Mouse (Mus musculus): Measurements from ENCODE around the gene Slc36a2.
A peak's percentile ranks its signal among the peaks of the same experiment; 100 is the strongest.

Gene Slc36a2

DNA sequence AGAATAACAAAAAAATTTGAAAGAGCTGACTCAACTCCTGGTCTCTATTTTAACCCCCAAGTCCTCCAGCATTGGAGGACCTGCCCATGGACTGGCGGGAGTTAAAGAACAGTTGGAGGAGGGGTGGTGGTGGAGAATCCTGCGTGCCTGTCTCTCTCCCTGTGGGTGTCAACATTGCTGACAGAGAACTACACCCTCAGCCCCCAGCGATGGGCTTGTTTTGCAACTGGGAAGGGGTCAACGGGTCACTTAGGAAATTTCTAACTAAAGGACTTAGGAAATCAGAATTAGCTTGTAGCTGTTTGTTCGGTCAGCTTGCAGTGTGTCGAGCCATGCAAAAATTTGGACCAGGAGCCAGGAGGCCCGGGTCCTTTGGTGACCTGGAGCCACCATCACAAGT is 1.8 kb downstream of the Slc36a2 start:
- no peak for DNase-seq

- no peak for DNase-seq
These were observed 5.0 kb downstream of the Slc36a2 start for GRCm38 (mm10) chr11:55179856-55180255.

- DNase-seq: no peak
These were observed 6.0 kb downstream of the Slc36a2 start for GRCm38 (mm10) chr11:55178830-55179229.

DNA sequence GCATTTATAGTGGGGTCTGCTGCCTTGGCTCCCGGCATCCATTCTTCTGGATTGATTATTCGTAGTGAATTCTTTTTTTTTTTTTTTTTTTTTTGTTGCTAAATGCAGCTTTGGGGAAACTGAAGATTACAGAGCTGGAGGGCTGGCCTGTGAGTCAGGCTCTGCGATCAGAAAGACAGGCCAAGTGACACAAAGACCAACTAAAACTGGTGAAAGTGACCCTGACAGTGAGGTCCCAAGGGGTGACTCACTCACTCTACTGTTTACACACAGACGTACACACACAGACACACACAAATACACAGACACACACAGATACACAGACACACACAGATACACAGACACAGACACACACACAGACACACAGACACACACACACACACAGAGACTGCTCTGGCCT is 14.4 kb downstream of the Slc36a2 start:
- DNase-seq: no peak

GRCm38 (mm10) chr11:55168914-55169313 is 16.0 kb downstream of the Slc36a2 start:
- no peak for DNase-seq

- no peak for DNase-seq
These were observed 16.4 kb downstream of the Slc36a2 start for GRCm38 (mm10) chr11:55168504-55168903.

DNA sequence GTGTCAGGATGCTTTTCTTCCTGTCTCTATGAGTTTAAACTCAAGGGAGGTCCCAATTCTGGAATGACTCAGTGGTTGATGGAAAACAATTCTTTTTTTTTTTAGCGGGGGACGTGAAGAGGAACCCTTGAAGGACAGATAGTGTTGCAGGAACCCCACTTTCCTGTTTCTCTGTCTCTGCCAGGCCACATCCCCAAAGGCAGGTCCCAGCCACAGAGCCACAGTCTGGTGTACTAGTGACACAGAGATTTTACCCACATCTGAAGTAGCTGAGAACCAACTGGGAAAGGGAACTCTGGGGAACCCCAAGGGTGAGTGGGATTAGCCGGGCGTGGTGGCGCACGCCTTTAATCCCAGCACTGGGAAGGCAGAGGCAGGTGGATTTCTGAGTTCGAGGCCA is 19.1 kb downstream of the Slc36a2 start:
- no peak for DNase-seq

DNA sequence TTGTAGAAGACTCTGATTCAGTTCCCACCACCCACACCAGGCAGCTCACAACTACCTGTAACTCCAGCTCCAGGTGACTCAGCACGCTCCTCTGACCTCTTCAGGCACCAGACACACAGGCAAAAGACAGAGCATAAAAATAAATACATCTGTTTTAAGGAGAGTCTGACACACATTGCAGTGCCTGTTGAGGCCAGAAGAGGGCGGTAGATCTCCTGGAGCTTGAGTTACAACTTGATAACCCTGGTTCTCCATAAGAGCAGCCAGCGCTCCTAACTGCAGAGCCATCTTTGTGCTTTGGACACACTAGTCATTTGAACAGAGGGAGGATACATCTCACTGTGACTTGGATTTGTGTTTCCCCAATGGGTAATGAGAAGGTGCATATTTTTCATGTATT is 20.2 kb downstream of the Slc36a2 start:
- peak; percentile 54 for DNase-seq

DNA sequence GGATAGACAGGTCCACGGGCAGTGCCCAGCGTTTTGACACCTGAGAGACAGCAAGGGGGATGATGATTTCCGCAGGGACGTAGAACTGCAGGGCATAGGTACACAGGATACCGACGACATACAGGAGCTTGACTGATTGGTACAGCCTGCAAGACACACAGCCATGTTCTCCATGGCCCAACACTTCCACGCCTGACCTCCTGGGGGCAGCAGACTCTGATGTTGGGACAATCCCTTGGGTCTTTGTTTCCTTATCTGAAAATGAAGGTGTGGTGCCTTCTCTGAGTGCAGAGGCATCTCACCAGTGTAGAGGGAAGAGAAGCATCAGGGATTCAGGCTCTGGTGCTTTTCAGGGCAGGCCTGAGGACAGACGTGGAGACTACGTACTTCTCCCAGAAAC is 22.2 kb downstream of the Slc36a2 start:
- peak; percentile 73 for DNase-seq

DNA sequence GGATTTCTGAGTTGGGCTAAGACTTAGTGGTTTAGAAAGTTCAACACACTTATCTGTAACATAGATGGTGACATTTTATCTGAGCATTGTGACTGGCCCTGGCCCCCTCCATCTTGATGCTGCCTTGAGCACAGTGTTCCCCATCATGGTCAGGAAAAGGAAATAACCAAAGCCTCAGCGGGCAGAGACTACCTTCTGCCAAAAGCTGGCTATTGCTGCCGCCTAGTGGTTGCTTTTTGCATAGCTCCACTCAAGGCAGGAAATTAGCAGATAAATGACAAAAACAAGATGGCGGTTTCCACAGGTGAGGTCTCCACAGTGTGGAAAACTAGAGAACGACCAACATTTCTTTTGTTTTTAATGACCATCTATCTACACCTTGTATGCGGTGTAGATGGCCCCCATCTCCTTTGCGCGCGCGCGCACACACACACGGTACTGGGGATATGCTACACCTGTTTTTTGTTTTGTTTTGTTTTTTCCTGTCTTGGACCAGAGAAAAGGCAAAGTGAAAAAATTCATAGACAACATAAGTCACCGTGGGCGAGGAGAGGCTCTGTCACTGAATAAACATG is 26.0 kb downstream of the Slc36a2 start:
- DNase-seq: peak; percentile 93

- DNase-seq: no peak
These were observed 29.8 kb downstream of the Slc36a2 start for GRCm38 (mm10) chr11:55155070-55155421.

- no peak for DNase-seq
These were observed 30.3 kb downstream of the Slc36a2 start for GRCm38 (mm10) chr11:55154398-55155069.

DNA sequence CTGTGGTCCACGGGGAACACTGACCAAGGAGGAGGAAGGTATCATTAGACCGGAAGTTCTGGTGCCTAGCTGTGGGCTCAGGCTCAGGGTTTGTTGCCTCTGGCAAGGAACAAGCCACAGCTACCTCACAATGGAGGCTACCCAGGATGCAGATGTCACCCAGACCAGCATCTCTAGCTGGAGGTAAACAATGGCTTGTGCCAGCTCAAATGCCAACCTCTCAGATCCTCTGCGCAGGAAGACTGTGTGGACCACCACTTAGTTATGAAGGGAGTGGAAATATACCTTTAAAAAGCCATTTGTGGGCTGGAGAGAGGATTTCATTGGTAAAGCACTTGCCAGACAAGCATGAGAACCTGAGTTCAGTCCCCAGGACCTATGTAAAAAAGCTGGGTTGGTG is 33.3 kb downstream of the Slc36a2 start, which contains the start of gene Slc36a3:
Gene Slc36a3, minus strand, starts transcription at position 101 of the 400 bp plus-strand sequence.
- DNase-seq: no peak

GRCm38 (mm10) chr11:55148461-55148860 is 36.4 kb downstream of the Slc36a2 start:
- DNase-seq: no peak

DNA sequence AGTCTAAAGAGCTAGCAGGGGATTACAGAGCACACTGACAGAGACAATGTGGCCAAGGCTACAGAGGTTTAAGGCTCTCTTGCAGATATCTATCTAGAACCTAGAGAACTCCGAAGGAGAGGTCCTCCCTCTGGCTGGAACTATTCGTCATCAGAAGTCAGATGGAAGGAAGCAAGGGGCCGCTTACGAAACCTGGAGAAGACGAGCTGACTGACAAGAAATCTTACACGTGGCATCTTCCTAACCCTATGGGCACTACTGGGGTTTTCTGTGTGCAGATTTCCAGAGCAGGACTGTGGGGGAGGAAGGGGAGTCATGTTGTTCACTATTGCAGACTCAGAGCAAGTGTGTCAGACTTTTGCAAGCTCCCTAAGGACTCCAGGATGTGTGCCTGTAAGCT is 37.5 kb downstream of the Slc36a2 start:
- DNase-seq: no peak

- DNase-seq: no peak
These were observed 38.0 kb downstream of the Slc36a2 start for GRCm38 (mm10) chr11:55146855-55147254.

DNA sequence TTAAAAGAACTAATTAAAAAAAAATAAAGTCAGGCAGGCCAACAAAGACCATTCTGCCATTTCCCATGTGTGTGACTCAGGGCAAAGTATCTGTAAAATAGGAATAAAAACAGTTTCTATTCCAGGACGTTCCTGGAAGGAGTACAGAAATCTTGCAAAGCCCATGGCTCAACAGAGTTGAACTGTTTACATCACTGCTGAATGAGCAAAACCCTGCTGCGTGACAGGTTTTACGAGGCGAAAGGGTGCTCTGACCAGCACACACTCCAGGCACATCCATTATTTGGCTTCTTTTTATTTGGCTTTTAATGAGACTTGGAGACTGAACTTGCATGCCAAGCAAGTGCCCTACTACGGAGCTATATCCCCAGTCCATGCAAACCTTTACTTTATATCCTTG is 40.9 kb downstream of the Slc36a2 start:
- DNase-seq: no peak

DNA sequence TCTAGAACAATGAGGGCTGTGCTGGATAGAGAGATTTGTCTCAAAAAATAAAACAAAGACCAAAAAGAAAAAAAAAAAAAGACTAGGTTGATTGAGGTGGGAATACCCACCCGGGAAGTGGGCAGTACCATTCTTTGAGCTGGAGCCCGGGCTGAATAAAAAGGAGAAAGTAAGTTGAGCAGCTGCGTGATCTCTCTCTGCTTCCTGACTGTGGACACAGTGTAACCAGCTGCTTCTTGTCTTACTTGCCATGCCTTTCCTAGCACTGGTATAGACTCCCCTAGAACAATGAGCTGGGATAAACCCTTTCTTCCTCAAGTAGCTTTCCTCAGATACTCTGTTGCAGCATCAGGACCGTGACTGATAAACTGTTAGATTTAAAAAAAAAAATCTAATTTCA is 43.4 kb downstream of the Slc36a2 start:
- no peak for DNase-seq

GRCm38 (mm10) chr11:55137646-55138045 is 47.2 kb downstream of the Slc36a2 start:
- DNase-seq: no peak

DNA sequence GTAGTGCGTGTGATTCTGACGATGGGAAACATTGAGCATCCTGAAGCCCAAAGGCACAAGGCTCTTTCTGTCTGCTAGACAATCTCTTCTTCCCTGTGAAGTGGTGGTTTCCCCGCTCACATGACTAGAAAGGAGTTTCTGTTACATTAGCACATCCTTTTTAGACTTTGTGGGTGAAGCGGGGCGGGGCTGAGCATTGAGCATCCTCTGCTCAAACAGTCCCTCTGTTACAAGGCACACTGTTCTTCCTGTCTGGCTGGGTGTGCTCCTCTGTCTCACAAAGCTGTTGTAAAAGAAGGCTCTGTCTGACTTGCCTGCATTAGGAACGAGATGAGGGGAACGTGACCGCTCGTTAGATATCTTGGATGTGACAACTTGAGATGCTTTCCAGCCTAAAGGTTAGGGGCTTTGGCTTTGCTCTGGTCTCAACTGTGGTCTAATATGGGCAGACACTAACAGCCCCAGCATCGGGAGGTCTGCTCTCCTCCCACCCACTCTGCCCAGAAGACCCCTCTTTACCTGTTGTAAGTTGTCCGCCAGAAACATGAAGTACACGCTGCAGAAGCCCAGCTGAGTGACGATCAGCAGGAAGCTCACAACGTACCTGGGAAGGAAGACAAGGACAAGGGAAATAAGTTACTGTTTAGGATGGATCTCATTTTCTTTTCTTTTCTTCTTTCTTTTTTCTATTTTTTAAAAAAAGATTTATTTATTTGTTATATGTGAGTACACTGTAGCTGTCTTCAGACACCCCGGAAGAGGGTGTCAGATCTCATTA is 47.9 kb downstream of the Slc36a2 start:
- DNase-seq: peak; percentile 87

- no peak for DNase-seq
These were observed 50.0 kb downstream of the Slc36a2 start for GRCm38 (mm10) chr11:55134871-55135270.

- no peak for DNase-seq
These were observed 50.5 kb downstream of the Slc36a2 start for GRCm38 (mm10) chr11:55134407-55134806.

DNA sequence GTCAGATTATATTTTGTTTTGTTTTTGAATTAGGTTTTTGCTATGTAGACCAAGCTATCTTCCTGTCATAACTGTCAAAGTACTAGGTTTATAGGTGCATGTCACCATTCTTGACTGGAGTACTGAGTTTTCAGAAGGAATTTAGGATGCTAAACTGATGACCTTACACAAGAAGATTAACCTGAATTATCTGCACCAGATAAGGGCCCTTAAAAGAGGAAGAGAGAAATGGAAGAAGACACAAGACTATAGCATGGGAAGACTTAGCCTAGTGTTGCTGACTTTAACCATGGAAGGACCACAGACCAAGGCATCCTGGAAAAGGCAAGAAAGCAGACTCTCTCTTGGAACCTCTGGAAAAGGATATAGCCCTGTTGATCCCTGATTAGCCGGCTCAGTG is 51.7 kb downstream of the Slc36a2 start:
- no peak for DNase-seq

- DNase-seq: no peak
These were observed 52.9 kb downstream of the Slc36a2 start for GRCm38 (mm10) chr11:55131946-55132345.
